Mouse (Mus musculus) stomach, embryonic 16.5 days (tissue): Measurements from ENCODE around the gene Zglp1. TPM values are rescaled to one million over a fixed set of nuclear protein-coding genes. Genes with fewer than 3 reads are reported as not detected.

Experiments used
- ATAC-seq: fragments of 200-750 bp; cut with Nextera tagmentation; 2 replicates; pipeline ENCODE4 v1.8.0; 2017; ENCODE audit warnings: moderate number of reproducible peaks, moderate TSS enrichment; ENCODE audit not compliant: insufficient read depth, low FRiP score
- H3K27ac ChIP-seq: fragments of 300-500 bp; sonication (generic); 2 replicates; pipeline ENCODE4 v1.5.1; 2014; ENCODE audit warnings: low read length
- H3K27me3 ChIP-seq: fragments of 300-500 bp; sonication (generic); 2 replicates; pipeline ENCODE4 v1.6.1; 2014; ENCODE audit warnings: low read length, control low read depth, mixed read lengths; ENCODE audit not compliant: control insufficient read depth, insufficient read depth
- H3K36me3 ChIP-seq: fragments of 300-500 bp; sonication (generic); 2 replicates; pipeline ENCODE4 v1.6.1; 2014; ENCODE audit warnings: low read length; ENCODE audit not compliant: control insufficient read depth, insufficient read depth
- H3K4me1 ChIP-seq: fragments of 300-500 bp; sonication (generic); 2 replicates; pipeline ENCODE4 v1.6.1; 2014; ENCODE audit warnings: low read length, control low read depth, mixed read lengths; ENCODE audit not compliant: control insufficient read depth, insufficient read depth
- H3K4me2 ChIP-seq: fragments of 300-500 bp; sonication (generic); 2 replicates; pipeline ENCODE4 v1.6.1; 2014; ENCODE audit warnings: low read depth, low read length, mixed read lengths
- H3K4me3 ChIP-seq: fragments of 300-500 bp; sonication (generic); replicated peaks from 2 replicates; pipeline ENCODE4 v1.5.1; 2014; ENCODE audit warnings: mild to moderate bottlenecking, low read length
- H3K9ac ChIP-seq: fragments of 300-500 bp; sonication (generic); 2 replicates; pipeline ENCODE4 v1.6.1; 2014; ENCODE audit warnings: low read length
- H3K9me3 ChIP-seq: fragments of 300-500 bp; sonication (generic); replicated peaks from 2 replicates; pipeline ENCODE4 v1.6.1; 2016; ENCODE audit warnings: low read length, control low read depth; ENCODE audit not compliant: control insufficient read depth
- WGBS: fragments of 180-500 bp; shearing (Covaris S2); extraction: QIAGEN DNeasy Blood & Tissue Kit; methylation state at CpG from one replicate; pipeline ENCODE4 v1.1.7; 2014; 5-methylcytosine and 5-hydroxymethylcytosine counted together
- polyA plus RNA-seq: library from polyadenylated mRNA; unstranded; fragments of >200 nt; fragmentation: Nextera tagmentation; extraction: Ambion mirVana; gene quantifications from 2 replicates; pipeline ENCODE4 v1.2.1, GENCODE M21; 2015

The Zglp1 gene
- polyA plus RNA-seq, 1 experiment from 2014 or later: 0.89 TPM

- no peak overlapping the region for H3K27ac ChIP-seq
Observed at GRCm38 (mm10) chr9:21100447-21101161, 33.7 kb upstream of the Zglp1 start.

GRCm38 (mm10) chr9:21097793-21098192 is 30.9 kb upstream of the Zglp1 start:
- WGBS: 68% methylated on average over 8 of the region's 8 CpGs
- no peak overlapping the region for H3K4me3 ChIP-seq
- no peaks in the 10 kb centered on the region for H3K27me3 ChIP-seq
- H3K27ac ChIP-seq: no peak overlapping the region
- no peak overlapping the region for H3K9ac ChIP-seq
- H3K4me2 ChIP-seq: no peak overlapping the region
- no peak for ATAC-seq
- no peaks in the 10 kb centered on the region for H3K36me3 ChIP-seq
- no peaks in the 10 kb centered on the region for H3K9me3 ChIP-seq
- peaks cover 4% of the 10 kb centered on the region; the same call in 1 of the 2 replicates for H3K4me1 ChIP-seq

More at GRCm38 (mm10) chr9:21100447-21101161, 33.7 kb upstream of the Zglp1 start:
- H3K4me3 ChIP-seq: no peak overlapping the region
- no peaks in the 10 kb centered on the region for H3K27me3 ChIP-seq
- peaks cover 4% of the 10 kb centered on the region; the same call in 1 of the 2 replicates for H3K4me1 ChIP-seq
- no peaks in the 10 kb centered on the region for H3K36me3 ChIP-seq
- no peak overlapping the region for H3K4me2 ChIP-seq
- 38% methylated on average over 15 of the region's 15 CpGs for WGBS
- H3K9me3 ChIP-seq: no peaks in the 10 kb centered on the region
- H3K9ac ChIP-seq: peak overlapping the region; percentile 29; the same call in 1 of the 2 replicates
- no peak for ATAC-seq

GRCm38 (mm10) chr9:21095958-21096357 is 29.1 kb upstream of the Zglp1 start:
- H3K4me3 ChIP-seq: no peak overlapping the region
- no peaks in the 10 kb centered on the region for H3K9me3 ChIP-seq
- no peaks in the 10 kb centered on the region for H3K36me3 ChIP-seq
- H3K4me2 ChIP-seq: no peak overlapping the region
- H3K27me3 ChIP-seq: no peaks in the 10 kb centered on the region
- peaks cover 4% of the 10 kb centered on the region; the same call in 1 of the 2 replicates for H3K4me1 ChIP-seq
- no peak overlapping the region; the same call in 1 of the 2 replicates for H3K9ac ChIP-seq
- ATAC-seq: no peak
- WGBS: 95% methylated on average over 4 of the region's 4 CpGs
- H3K27ac ChIP-seq: no peak overlapping the region

GRCm38 (mm10) chr9:21093423-21093822 is 26.5 kb upstream of the Zglp1 start:
- H3K4me1 ChIP-seq: peaks cover 19% of the 10 kb centered on the region
- H3K36me3 ChIP-seq: 0 out of 2 replicates have a peak, but pooled peaks cover 5% of the 10 kb centered on the region
- no peak for ATAC-seq
- WGBS: 96% methylated on average over 9 of the region's 9 CpGs
- no peak overlapping the region for H3K4me3 ChIP-seq
- H3K9ac ChIP-seq: no peak overlapping the region
- H3K27ac ChIP-seq: no peak overlapping the region
- no peaks in the 10 kb centered on the region for H3K9me3 ChIP-seq
- no peak overlapping the region for H3K4me2 ChIP-seq
- H3K27me3 ChIP-seq: no peaks in the 10 kb centered on the region

- under 1% methylated on average over 54 of the region's 54 CpGs for WGBS
- Histone ChIP-seq H3K27me3 (no peaks in the 10 kb centered on the region), H3K27ac (peak within 1 kb of the TSS; percentile 86), H3K36me3 (0 out of 2 replicates have a peak, but pooled peaks cover 5% of the 10 kb centered on the region), H3K9me3 (no peaks in the 10 kb centered on the region), H3K4me1 (peaks cover 15% of the 10 kb centered on the region), H3K4me3 (peak within 1 kb of the TSS; percentile 68), H3K9ac (peak within 1 kb of the TSS; percentile 74), H3K4me2 (peak within 1 kb of the TSS; percentile 90)
- peak; percentile 100 for ATAC-seq
Observed at GRCm38 (mm10) chr9:21091707-21092320, 24.9 kb upstream of the Zglp1 start, which contains the start of the genes Gm38431 and Raver1. Gene Gm38431 (minus strand): TSS chr9:21091997. Gene Raver1 (minus strand): TSS chr9:21092008.

- peak overlapping the region; percentile 74 for H3K9ac ChIP-seq
- H3K36me3 ChIP-seq: 0 out of 2 replicates have a peak, but pooled peaks cover 7% of the 10 kb centered on the region
- no peak for ATAC-seq
- H3K4me3 ChIP-seq: peak overlapping the region; percentile 68
- no peaks in the 10 kb centered on the region for H3K27me3 ChIP-seq
- WGBS: 2% methylated on average over 24 of the region's 24 CpGs
- H3K4me1 ChIP-seq: peaks cover 15% of the 10 kb centered on the region
- H3K9me3 ChIP-seq: no peaks in the 10 kb centered on the region
- H3K27ac ChIP-seq: peak overlapping the region; percentile 86
- H3K4me2 ChIP-seq: peak overlapping the region; percentile 90
Observed at GRCm38 (mm10) chr9:21090972-21091706, 24.2 kb upstream of the Zglp1 start.

DNA sequence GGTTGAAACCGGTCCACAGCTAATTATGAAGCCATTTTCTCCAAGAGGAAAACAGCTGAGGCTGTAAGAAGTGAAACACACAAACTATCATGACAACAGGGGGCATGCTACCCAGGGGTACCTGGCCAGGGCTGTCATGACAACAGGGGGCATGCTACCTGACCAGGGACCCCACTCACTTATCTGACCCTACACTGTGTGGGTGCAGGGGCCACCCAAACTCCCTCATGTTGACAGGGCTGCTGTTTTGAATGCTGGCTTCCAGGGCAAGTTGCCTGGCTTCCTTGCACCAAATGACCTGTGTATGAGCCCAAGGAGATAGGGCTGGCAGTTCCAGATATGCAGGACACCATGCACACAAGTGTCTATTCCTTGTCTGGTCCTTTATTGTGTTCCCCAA is 23.6 kb upstream of the Zglp1 start:
- H3K27ac ChIP-seq: no peak overlapping the region
- no peaks in the 10 kb centered on the region for H3K27me3 ChIP-seq
- H3K4me2 ChIP-seq: peak overlapping the region; percentile 90
- 0 out of 2 replicates have a peak, but pooled peaks cover 11% of the 10 kb centered on the region for H3K36me3 ChIP-seq
- 83% methylated on average over 1 of the region's 1 CpGs for WGBS
- ATAC-seq: no peak
- H3K4me3 ChIP-seq: peak overlapping the region; percentile 68
- H3K9ac ChIP-seq: peak overlapping the region; percentile 74
- no peaks in the 10 kb centered on the region for H3K9me3 ChIP-seq
- peaks cover 15% of the 10 kb centered on the region for H3K4me1 ChIP-seq

DNA sequence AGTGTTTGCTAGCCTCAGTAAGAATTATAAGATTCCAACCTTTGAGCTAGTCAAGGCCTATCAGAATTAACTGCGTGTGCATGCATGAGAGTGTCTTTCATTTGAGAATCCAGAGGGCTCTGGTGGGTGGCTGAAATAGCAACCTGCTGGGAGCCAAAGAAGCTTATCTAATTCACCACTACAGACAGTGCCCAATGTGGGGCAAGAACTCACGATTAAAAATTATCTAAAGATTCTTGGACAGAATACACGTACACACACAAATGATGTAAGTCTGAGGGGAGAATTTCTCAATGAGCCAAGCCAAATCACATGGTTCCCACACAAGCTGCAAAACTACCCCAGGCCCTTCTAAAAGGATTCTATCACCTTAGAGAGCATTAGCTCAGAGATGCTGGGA is 16.4 kb upstream of the Zglp1 start:
- H3K27me3 ChIP-seq: no peaks in the 10 kb centered on the region
- no peak overlapping the region for H3K9ac ChIP-seq
- peaks cover 34% of the 10 kb centered on the region for H3K36me3 ChIP-seq
- 84% methylated on average over 3 of the region's 3 CpGs for WGBS
- H3K27ac ChIP-seq: no peak overlapping the region
- no peak overlapping the region for H3K4me2 ChIP-seq
- H3K9me3 ChIP-seq: no peaks in the 10 kb centered on the region
- no peak for ATAC-seq
- no peak overlapping the region for H3K4me3 ChIP-seq
- H3K4me1 ChIP-seq: no peaks in the 10 kb centered on the region
